Mouse (Mus musculus) frontal cortex, postnatal 14 days (tissue): Measurements from ENCODE around the gene BC067074.
"Not testable (repeated sequence)": the region's sequence is repeated elsewhere in the genome, so short reads cannot be mapped to it uniquely, and the experiment has no call there.

Source experiments
- DNase-seq, 2 experiments: peaks; one replicate each; pipeline ENCODE4 v3.0.0; 2022; ENCODE audit warnings: low spot score in 2 of 2

The BC067074 gene

DNA sequence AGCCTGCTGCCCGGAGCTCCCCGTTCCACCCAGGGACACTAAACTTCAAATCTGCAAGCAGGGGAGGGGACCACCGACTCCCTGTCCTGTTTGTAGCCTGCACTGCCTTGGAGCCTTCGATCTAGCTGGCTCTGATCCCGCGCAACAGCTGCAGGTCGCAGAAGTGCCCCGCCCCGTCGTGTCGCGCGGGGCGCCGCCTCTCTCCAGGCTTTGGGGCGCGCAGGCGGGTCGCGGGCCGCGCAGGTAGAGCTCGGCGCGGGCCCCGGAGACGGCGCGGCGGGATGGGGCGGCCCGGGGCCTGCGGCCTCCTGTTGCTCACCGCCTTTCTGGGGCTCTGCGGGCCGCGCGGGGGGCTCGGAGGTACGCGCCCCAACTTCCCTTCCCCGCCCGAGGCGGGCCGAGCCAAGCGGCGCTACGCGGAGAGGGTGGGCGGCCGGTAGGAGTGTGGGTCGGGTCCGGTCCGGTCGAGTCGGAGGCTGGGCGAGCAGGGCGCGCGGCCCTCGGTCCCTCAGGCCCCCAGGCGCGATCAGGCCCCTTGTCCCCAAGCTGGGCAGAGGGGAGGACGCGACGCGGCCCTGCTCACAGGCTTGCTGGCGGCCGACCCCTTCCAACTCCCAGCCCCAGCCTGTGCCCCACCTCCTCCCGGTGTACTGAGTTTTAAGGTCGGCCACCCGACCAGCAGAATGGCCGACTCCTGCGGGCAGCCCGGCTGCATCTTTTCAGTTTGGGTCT, at the start of gene BC067074:
Gene BC067074 (plus strand): TSS at position 185 of the 732 bp plus-strand sequence.
- DNase-seq = no peak

DNA sequence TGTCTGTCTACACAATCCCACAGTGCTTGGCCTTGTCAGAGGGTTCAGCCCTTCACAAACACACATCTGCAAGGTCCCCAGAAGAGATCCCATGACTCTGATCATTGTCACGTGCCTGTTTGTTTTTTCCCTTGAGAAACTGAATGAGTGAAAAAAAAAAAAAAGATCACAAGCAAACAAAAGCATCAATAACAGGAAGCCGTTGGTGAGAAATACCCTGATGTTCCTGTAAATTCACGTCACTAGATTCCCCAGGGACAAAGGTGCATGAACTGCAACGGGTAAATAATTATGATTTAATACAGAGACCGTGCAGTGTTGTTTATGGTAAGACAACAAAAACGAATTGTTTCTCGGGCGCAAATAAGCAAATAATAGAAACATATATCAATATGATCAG, 47.9 kb upstream of the BC067074 start:
- no peak for DNase-seq

DNA sequence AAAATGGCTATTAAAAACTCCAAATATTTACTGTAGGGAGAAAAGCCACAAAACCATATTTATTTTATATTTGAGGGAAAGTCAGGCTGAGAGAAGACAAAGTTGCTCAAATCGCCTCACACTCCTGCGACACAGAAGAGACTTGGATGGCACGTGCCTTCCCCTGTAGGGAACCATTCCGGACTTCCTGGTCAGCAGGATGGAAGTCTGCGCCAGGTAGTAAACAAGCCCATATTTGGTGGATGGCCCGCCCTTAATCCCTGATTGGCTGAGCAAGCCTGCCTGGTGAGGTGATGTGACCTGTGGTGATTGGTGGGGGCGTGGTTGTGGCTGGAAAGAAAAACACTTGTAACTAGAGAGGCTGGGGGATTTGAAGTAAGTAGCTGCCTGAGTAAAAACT, 40.4 kb upstream of the BC067074 start:
- not testable (repeated sequence) for DNase-seq

DNA sequence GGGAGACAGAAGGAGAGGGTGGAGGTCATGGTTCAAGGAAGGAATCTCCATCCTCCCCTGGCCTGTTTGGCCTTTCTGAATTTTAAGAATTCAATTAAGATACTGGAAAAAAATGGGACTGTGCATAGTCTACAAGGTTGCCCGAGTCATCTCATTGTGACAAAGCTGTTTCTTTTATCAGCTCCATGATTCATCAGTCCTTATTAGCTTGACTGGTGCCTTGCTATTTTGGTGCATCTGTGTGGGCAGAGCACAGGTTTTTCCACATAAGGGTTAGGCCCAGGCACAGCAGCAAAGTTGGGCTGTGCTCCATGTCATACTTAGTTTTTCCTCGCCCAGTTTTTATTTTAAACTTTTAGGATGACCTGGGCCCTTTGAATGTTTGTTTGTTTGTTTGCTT, 36.2 kb upstream of the BC067074 start:
- DNase-seq = no peak

DNA sequence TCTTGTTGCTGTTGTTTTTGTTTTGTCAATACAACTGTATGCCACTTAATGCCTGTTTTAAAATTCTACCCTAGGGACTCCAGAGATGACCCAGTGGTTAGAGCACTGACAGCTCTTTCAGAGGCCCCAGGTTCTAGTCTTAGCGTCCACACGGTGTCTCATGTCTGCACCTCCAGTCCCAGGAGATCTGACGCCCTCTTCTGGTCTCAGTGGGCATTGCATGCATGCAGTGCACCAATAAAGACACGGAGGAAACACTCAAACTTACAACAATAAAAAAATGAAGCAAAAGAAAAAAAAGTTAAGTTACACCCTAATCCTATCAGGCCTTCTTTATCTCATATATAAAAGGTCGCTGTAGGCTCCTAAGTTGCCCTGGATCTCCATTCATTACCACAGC, 35.8 kb upstream of the BC067074 start:
- DNase-seq = no peak

DNA sequence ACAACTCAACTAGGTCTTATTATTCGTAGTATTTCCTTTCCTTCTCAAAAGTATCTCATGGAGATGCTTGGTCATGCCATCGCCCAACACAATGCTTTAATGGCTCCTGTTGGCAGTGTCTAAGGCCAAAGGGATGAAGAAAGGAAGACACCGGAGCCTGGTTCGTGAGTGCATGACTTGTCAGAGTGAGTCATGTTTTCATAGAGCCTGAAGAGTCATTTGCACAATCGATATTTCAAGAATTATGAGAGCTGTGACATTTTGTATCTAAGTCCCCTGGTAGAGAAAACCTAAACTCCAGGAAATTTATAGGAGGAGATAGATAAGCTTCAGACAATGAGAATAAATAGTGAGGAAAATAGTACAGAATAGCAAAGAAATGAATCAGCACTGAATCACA, 33.7 kb upstream of the BC067074 start:
- no peak for DNase-seq

DNA sequence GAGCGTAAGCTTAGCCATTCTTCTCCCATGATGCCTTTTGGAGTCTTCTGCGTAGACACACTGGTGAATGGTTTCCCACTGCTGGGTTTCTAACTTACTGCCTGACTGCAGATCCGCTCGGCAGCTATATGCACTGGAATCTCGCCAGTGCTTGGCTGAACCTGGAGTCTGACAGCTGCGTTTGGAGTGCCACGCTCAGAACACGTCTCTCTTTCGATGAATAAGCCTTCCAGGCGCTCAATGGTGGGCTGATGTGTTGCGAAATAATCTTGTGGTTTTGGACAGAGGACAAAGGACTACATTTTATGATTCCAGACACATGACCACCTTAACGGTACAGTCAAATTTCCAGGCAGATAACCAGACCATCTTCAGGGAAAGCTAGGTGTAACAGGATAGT, 30.1 kb upstream of the BC067074 start:
- DNase-seq = peak; percentile 18 to 36

DNA sequence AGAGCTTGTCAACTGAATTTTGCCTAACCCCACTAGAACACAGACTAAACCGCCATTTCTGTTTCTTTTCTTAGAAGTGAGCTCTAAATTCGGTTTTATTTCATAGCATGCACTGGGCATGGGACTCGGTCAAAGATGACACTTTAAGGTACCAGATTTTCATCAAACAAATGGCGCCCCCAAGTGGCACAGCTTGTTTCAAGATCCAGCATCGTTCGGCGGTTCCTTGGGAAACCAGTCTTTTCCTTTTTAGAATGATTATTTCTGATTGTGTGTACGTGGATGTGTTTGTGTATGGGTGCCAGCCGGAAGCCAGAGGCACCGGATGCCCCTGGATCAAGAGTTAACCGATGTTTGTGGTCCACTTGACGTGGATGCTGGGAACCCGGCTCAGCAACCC, 27.7 kb upstream of the BC067074 start:
- peak; percentile 20 to 51 for DNase-seq

DNA sequence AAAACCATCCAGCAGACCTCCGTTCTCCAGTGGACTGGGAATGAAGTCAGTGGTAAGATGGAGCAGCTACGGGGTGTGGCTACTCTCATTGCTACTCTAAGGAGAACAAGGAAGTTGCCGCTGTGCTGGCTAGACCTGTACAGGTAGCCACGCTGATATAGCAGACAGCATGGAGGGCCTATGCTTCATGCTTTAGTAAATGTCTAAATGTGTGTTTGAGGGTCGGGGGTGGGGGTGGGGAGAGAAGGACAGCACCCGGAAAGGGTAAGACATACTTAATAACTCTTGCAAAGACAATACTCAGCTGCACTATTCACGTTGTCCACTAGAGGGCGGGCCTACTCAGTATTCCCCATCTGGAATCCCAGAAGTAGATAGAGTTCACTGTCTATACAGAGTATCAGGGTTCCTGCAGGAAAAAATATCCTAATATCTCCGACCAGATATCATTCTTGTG, 26.4 kb upstream of the BC067074 start:
- DNase-seq = peak; percentile 31 to 76

DNA sequence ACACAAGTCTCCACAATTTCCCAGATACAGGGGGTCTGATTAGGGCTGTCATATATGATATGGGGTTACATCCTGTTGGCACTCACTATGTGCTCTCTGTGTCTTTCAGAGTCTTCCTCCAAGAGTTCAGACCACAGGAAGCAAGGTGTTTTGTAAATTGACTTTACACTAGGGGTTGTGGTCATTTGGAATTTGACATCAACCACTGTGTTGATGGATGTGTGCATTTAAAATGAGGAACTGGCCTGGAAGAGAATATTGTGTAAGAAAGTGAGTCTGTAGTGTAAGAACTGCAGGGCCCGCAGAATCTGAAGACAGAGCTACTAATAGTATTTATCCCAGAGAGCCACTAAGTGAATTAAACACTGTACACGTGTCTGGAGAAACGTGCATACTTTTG, 25.8 kb upstream of the BC067074 start:
- DNase-seq = no peak

DNA sequence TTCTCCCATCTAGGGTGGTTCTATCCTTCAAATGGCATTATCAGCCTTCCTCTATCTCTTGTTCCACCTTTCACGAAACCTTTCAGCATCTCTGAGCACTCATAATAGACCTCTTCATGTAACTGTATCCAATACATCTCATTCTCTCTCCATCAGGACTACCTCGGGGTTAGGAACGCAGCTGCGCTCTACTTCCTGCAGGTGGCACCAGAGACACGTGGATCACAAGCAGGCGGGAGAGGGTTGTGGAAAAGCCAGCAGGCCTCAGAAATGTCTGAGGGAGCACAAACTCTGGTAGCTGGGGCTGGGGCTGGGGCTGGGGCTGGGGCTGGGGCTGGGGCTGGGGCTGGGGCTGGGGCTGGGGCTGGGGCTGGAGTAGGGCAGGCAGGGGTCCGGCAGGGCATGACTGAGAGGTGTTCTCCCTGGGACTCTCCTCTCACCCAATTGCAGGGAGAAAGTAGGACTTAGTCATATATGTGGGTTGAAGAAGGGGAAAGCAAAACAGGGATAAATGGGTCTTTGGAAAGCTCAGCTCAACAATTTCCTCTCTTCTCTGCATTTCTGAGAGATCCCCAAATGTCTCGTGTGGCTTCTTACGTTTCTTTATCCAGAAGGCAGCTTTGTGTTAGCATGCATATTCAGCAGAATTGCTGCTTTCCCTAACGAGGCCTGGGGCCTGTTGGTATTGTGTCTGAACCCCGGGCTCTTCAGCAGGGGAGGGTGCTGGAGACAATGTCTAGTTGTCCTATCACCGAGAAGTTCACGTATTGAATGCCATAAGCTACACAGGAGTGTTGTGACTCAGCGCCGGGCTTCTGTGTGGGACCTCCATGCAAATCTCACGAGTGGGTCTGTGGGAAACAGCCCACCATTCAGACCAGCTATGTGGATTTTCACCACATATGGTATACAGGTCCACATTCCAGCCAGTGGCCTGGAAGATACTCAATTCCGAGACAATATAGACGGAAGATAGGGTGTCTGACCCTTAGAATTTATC, 22.9 kb upstream of the BC067074 start:
- DNase-seq = peak; percentile 63 to 81

DNA sequence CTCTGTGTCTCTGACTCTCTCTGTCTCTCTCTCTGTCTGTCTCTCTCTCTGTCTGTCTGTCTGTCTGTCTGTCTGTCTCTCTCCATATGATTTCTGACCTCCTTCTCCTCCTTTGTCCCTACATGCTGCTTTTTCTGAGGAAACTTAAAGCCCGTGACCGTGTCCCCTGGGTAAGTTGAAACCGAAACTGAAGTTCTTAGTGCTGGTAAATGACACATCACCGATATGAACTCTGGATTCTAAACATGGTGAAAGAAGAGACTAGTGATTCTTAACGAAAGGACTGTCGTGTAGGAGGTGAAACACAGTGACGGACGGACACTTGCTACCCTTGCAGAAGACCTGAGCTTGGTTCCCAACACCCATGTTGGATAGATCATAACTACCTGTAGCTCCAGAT, 21.8 kb upstream of the BC067074 start:
- no peak for DNase-seq

DNA sequence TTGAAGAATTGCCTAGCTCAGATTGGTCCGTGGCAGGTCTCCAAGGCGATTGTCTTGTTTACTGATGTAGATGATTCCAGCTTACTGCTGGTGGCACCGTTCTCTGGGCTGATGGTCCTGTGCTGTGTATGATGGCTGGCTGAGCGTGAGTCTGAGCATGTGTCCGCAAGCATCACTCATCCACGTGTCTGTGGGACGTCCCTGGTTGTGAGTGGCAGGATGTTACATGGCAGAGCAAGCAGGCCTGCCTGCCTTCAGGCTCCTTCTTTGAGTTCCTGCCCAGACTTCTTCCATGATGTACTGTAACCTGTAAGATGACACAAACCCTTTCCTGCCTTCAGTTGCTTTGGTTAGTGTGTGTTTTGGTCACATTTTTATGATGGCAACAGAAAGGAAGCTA, 5.8 kb upstream of the BC067074 start:
- no peak for DNase-seq

DNA sequence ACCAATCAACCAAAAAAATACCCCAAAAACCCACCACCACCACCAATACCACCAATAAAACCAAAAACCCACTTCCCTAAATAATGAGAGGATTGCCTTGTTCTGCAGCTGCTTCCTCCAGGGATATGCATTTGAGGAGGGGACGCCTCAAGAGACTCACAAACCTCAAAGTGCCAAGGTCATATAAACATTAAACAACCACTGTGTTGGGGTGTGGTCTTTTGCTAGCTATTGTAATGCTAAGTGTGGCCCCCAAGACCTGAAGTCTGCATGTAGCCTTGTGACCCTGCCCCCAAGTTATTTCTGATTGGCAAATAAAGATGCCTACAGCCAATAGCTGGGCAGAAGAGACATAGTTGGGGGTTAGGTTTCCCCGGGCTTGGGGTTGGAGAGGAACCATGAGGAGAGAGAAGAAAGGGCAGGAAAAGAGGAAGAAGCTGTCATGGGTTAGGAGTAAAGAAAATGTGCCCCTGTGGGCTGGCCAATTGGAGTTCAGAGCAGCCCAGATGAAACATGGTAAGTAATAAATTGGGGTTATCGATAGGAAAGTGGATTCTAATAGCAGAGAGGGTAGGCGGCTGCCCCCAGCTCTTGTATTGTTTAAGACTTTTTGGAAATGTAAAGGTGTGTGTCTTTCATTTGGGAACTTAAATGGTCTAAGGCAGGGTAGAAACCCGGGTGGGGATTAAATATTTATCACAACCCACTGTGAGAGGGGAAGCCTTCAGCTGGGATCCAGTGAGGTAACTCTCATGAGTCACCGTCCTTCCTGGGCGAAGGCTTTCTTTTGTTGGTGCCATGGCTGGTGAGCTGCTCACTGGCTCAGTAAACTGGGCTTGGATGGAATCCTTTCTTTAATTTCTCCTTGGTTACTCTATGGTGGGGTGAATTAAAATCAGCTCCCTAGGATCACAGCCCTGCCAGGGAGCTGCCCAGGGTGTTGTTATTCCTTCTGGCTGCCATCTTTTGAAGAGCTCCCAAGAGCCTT, 4.5 kb upstream of the BC067074 start:
- DNase-seq = no peak

DNA sequence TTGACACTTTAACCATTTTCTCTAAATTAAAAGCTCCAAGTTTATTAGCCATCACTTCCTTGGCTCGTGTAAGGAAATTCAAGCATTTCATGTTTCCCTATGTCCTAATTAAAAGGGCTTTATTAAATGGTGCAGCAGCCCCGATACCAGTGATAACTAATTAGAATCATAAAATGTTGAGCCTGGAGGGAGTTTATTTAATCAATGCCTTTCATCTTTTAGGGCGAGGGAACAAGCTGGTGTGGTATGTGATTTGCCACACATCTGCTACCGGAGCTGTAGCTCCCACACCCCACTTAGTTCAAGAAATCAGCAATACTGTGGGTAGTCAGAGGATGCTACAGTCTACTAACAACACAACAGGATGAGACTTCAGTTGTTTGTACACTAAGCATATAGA, 3.2 kb upstream of the BC067074 start:
- DNase-seq = no peak

DNA sequence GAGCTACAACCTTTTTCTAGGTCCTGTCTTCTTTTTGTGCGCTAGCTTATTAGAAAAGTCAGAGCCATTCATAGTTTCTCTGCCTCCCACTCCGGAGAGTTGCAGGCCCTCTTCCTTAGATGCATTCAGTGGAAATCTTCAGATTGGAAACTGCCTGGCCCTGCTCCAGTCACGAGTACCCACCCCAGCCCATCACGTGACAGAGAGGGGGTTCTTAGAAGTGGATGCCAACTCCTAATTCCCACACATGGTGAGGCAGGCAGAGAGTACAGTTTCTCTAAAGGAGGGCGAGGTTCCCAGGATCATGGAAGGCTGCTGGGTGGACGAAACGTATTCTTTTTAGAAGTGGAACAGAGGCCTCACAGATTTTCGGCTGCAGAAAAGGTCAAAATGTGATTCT, 958 bp upstream of the BC067074 start:
- no peak for DNase-seq

DNA sequence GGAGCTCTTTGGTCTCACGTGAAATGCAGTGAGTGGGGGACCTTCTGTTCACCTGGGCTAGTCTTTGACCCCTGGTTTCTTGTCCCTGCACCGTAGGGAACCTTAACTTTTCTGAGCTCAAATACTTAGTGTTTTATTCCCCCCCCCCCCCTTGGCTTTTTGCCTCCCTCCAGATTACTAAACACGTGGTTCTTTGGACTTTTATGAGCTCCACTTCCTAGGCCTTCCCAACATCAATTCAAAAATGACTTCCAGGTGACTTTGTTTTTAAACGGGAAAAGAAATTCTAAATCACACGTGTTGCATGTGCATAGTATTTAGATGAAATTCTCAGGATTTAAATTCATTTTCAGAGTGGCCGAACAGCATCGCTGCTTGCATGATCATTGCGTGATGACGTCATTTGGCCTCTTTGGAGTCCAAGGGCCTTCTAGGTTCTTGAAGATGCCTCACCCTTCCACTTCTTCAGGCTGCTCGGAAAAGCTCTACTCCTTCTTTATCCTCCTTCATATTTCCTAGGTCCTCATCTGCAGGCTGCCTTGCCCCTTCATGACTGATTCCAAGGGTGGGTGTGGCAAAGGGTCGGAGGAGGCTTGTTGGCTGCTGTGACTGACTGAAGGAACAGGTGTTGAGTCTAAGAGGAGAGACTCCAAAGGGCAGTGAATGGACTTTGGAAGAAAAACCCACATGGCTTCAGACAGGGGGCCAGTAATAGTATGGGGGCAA, 911 bp downstream of the BC067074 start:
- no peak for DNase-seq

DNA sequence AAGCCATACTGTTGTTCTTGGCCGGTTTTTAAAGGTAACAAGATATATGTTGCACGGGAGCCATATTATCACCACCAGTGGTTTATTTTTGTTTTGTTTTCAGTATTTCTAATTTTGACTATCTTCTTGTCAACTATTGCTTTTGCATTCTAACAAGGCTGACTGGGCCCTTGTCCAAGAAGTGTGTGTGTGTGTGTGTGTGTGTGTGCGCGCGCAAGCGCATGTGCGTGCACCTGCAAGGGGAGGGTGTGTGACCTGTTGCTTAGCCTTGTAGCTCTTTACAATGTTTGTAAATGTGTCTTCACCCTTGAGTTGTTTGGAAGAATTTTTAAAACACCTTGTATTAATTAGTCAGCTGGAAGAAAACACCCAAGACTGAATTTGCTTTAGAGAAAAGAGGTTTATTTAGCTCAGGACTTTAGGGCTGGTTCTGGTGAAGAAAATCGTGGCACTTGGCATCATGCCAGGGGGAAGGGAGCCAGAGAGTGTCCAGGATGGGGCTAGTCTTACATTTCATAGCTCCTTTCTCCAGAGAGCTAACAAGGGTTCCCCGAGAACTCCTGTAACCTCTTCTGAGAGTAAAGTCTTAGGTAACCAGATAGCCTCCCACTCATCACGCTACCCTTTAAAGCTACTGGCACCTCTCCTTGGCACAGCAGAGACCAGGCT, 3.0 kb downstream of the BC067074 start:
- no peak for DNase-seq

DNA sequence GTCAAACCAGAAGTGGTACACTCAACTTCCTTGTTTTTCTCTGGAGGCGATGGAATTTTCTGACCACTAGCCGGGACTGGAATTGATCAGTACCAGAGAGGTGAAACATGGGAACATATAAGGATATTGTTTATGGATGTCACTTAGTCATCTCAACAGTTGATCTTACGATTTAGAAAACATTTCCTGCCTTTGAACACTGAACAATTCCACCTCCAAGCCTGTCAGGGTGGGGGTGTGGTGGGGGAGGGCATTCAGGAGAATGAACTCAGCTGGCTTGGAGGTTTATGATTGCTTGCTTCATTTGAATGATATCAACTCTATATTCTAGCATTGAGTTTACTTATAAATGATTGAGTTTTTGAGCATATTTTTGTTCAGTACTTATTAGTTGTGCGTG, 13.6 kb downstream of the BC067074 start:
- no peak for DNase-seq

DNA sequence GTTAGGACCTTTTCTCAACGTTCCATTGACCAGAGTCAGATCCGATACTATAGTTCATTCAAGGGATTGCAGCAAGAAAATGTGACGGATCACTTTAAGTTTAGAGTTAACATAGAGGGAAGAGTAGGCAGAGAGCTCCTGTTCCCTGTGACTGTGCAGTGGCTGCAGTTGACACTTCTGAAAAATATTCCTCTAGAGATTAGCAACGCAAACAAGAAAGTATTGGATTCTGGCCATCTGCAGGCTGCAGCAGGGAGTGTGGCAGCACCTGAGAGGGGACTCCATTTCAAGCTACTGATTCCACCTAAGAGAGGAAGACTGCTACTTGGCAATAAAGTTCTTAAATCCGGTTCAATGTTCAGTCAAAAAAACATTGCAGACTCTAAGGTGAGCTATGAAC, 26.6 kb downstream of the BC067074 start:
- no peak for DNase-seq
